16 mouse cellular contexts compared by ENCODE assay signal in genomic region chr3:145790709-145791108, GRCm38 (mm10). TPM values are rescaled to one million over a fixed set of nuclear protein-coding genes. Genes with fewer than 3 reads are reported as not detected.
A peak's percentile ranks its signal among the peaks of the same experiment; 100 is the strongest.
DNase-seq lines count a peak whose midpoint lies in the region; ATAC-seq and TF ChIP-seq lines count a peak whose summit lies in the region.
"Had no signal": no experiment of that assay in that cellular context is flagged by ENCODE, and none has a peak within 500 bp of the region (broad histone marks: within the 10 kb centered on the region; RNA-seq: fewer than 3 reads in every experiment).

No protein-coding gene starts in this region.

- H3K9me3 ChIP-seq in kidney, postnatal 0 days (replicated peaks; ENCODE audit: low read length): no peaks in the 10 kb centered on the region
- peaks cover 2% of the 10 kb centered on the region; the same call in 1 of the 2 replicates for H3K9me3 ChIP-seq in liver, embryonic 11.5 days (ENCODE audit: control insufficient read depth, low read length)
- H3K9me3 ChIP-seq: neural tube, embryonic 15.5 days had no signal

- no peak for ATAC-seq in kidney, postnatal 0 days (replicated peaks; ENCODE audit: low FRiP score, low read depth)
- ATAC-seq in liver, embryonic 11.5 days (replicated peaks; ENCODE audit: low FRiP score): 0 out of 2 replicates have a peak, but pooled peaks have one; percentile 35
- ATAC-seq in cerebellum, adult (ENCODE audit: insufficient number of reproducible peaks, low FRiP score, low TSS enrichment): no peak
- ATAC-seq in megakaryocyte progenitor cell, adult 5-6 weeks (replicated peaks; ENCODE audit: poor library complexity): no peak

- H3K36me3 ChIP-seq in kidney, postnatal 0 days (ENCODE audit: insufficient read depth, low read length): no peaks in the 10 kb centered on the region
- H3K36me3 ChIP-seq in liver, embryonic 11.5 days (ENCODE audit: control insufficient read depth, insufficient read depth, low read length): no peaks in the 10 kb centered on the region
- H3K36me3 ChIP-seq: G1E; neural tube, embryonic 15.5 days had no signal

- 0 out of 2 replicates have a peak overlapping the region, but pooled peaks have one; percentile 19 for H3K27ac ChIP-seq in kidney, postnatal 0 days
- 0 out of 2 replicates have a peak overlapping the region, but pooled peaks have one; percentile 9 for H3K27ac ChIP-seq in liver, embryonic 11.5 days (ENCODE audit: low read depth, low read length)
- H3K27ac ChIP-seq: neural tube, embryonic 15.5 days had no signal

- H3K4me2 ChIP-seq in kidney, postnatal 0 days (ENCODE audit: low read length): no peak overlapping the region
- H3K4me2 ChIP-seq in liver, embryonic 11.5 days: no peak overlapping the region
- H3K4me2 ChIP-seq: midbrain, embryonic 11.5 days; neural tube, embryonic 15.5 days had no signal

- WGBS in kidney, postnatal 0 days: 86% methylated on average over 4 of the region's 4 CpGs
- WGBS in liver, embryonic 11.5 days: 62% methylated on average over 4 of the region's 4 CpGs

- H3K4me3 ChIP-seq in kidney, postnatal 0 days (replicated peaks; ENCODE audit: low read depth, low read length): no peak overlapping the region
- H3K4me3 ChIP-seq in liver, embryonic 11.5 days (ENCODE audit: low read depth, low read length): no peak overlapping the region
- H3K4me3 ChIP-seq: neural tube, embryonic 15.5 days had no signal

- H3K4me1 ChIP-seq in kidney, postnatal 0 days (replicated peaks; ENCODE audit: insufficient read depth, low read length): 0 out of 2 replicates have a peak, but pooled peaks cover 6% of the 10 kb centered on the region
- H3K4me1 ChIP-seq in liver, embryonic 11.5 days (replicated peaks; ENCODE audit: control insufficient read depth, insufficient read depth, low read length): peaks cover 8% of the 10 kb centered on the region

- no peak for TF ChIP-seq CTCF in kidney, postnatal 0 days (IDR thresholded peaks at IDR 0.05; ENCODE audit: low read depth)

- no peak overlapping the region for H3K9ac ChIP-seq in kidney, postnatal 0 days (ENCODE audit: low read depth, low read length)
- H3K9ac ChIP-seq in liver, embryonic 11.5 days (ENCODE audit: low read depth, low read length): no peak overlapping the region
- H3K9ac ChIP-seq: neural tube, embryonic 15.5 days had no signal

- no peaks in the 10 kb centered on the region for H3K27me3 ChIP-seq in kidney, postnatal 0 days (ENCODE audit: insufficient read depth, low read length)
- H3K27me3 ChIP-seq in liver, embryonic 11.5 days (replicated peaks; ENCODE audit: control insufficient read depth, insufficient read depth, low read length): no peaks in the 10 kb centered on the region
- H3K27me3 ChIP-seq: neural tube, embryonic 15.5 days had no signal

- intact Hi-C loops in gastrocnemius, postnatal 14 days (cut with DNase I; ENCODE audit: low total_unique reads): no loop called here

- peak; percentile 61 for DNase-seq in gastrocnemius, adult 18-20 months (ENCODE audit: low spot score)
- DNase-seq in gastrocnemius, postnatal 14 days: no peak
- no peak for DNase-seq in kidney, postnatal 0 days (ENCODE audit: low spot score)
- DNase-seq in kidney, postnatal 25 days: no peak
- DNase-seq in brain, embryonic 18.5 days (ENCODE audit: low read depth, low spot score): peak; percentile 64
- DNase-seq in liver, embryonic 11.5 days (ENCODE audit: low spot score): no peak
- DNase-seq: B cell, adult 2 months; cerebellum, postnatal 25 days; layer of hippocampus, adult 9-11 months; right cerebral cortex, postnatal 25 days; thymus, postnatal 4 days had no signal

RNA-seq across cellular contexts. Expression of gene Ddah1, which starts 32.2 kb away (rescaled TPM):
- 1 to 10 TPM; 2.7 to 4.4 TPM for total RNA-seq in gastrocnemius, adult 18-20 months (2021)
- total RNA-seq in gastrocnemius, postnatal 14 days (2021): 1 to 10 TPM; 6.7 to 9.6 TPM
- 108 and 119 TPM in 2 replicates for polyA plus RNA-seq in kidney, postnatal 0 days (2015; fragmentation: Nextera tagmentation; extraction: Ambion mirVana)
- 47.3 and 50.2 TPM in 2 replicates for polyA plus RNA-seq in liver, embryonic 11.5 days (2014; fragmentation: Nextera tagmentation; extraction: Ambion mirVana)
- not detected in 2 replicates for total RNA-seq in megakaryocyte progenitor cell, adult 5-6 weeks (2015)
- total RNA-seq in megakaryocyte progenitor cell, adult 5-6 weeks (2017): not detected in 2 replicates
- polyA plus RNA-seq: G1E had no signal

Comparison
In these comparisons a context has a peak if more than half of its experiments do, and no peak if none do; other contexts are left out.
1. DNase-seq: peak in gastrocnemius, adult 18-20 months (single experiment) and brain, embryonic 18.5 days (single experiment); none in gastrocnemius, postnatal 14 days (single experiment), kidney, postnatal 0 days (single experiment), kidney, postnatal 25 days (0 of 2) and liver, embryonic 11.5 days (single experiment).